Mouse (Mus musculus) limb, embryonic 10.5 days (tissue): ENCODE results near the gene Uts2r. TPM values are rescaled to one million over a fixed set of nuclear protein-coding genes. Genes with fewer than 3 reads are reported as not detected.

Experiments used
- DNase-seq: peaks from one replicate; pipeline ENCODE4 v3.0.0-alpha.2; 2017; ENCODE audit warnings: low spot score
- H3K27ac ChIP-seq: fragments of 300-500 bp; sonication (generic); 2 replicates; pipeline ENCODE4 v1.5.1; 2016; ENCODE audit warnings: mild to moderate bottlenecking
- H3K27me3 ChIP-seq: fragments of 300-500 bp; sonication (generic); 2 replicates; pipeline ENCODE4 v1.6.1; 2016; ENCODE audit warnings: low read depth, mild to moderate bottlenecking; ENCODE audit not compliant: poor library complexity, severe bottlenecking
- H3K36me3 ChIP-seq: fragments of 300-500 bp; sonication (generic); 2 replicates; pipeline ENCODE4 v1.6.1; 2016; ENCODE audit warnings: mild to moderate bottlenecking, moderate library complexity
- H3K4me1 ChIP-seq: fragments of 300-500 bp; sonication (generic); 2 replicates; pipeline ENCODE4 v1.6.1; 2016
- H3K4me3 ChIP-seq: fragments of 300-500 bp; sonication (generic); 2 replicates; pipeline ENCODE4 v1.5.1; 2016; ENCODE audit warnings: mild to moderate bottlenecking, moderate library complexity
- H3K9me3 ChIP-seq: fragments of 300-500 bp; sonication (generic); replicated peaks from 2 replicates; pipeline ENCODE4 v1.6.1; 2016; ENCODE audit warnings: mild to moderate bottlenecking
- WGBS: fragments of 180-500 bp; shearing (Covaris S2); methylation state at CpG from one replicate; pipeline ENCODE4 v1.1.7; 2016; 5-methylcytosine and 5-hydroxymethylcytosine counted together
- polyA plus RNA-seq: library from polyadenylated mRNA; unstranded; fragments of >200 nt; fragmentation: Nextera tagmentation; extraction: Ambion mirVana; gene quantifications from 2 replicates; pipeline ENCODE4 v1.2.1, GENCODE M21; 2016

The Uts2r gene
- polyA plus RNA-seq, 1 experiment from 2014 or later, result 0.11 TPM

GRCm38 (mm10) chr11:121134600-121134999 is 25.5 kb upstream of the Uts2r start:
- Histone ChIP-seq H3K27me3 (0 out of 2 replicates have a peak, but pooled peaks cover 2% of the 10 kb centered on the region), H3K27ac (no peak overlapping the region), H3K4me1 (no peaks in the 10 kb centered on the region), H3K9me3 (no peaks in the 10 kb centered on the region), H3K36me3 (no peaks in the 10 kb centered on the region), H3K4me3 (no peak overlapping the region)
- WGBS, result 59% methylated on average over 1 of the region's 1 CpGs
- DNase-seq, result no peak

- no peak overlapping the region for H3K4me3 ChIP-seq
- no peaks in the 10 kb centered on the region for H3K9me3 ChIP-seq
- 0 out of 2 replicates have a peak, but pooled peaks cover 2% of the 10 kb centered on the region for H3K27me3 ChIP-seq
- H3K27ac ChIP-seq, result no peak overlapping the region
- no peaks in the 10 kb centered on the region for H3K36me3 ChIP-seq
- WGBS, result 88% methylated on average over 5 of the region's 5 CpGs
- no peak for DNase-seq
- no peaks in the 10 kb centered on the region for H3K4me1 ChIP-seq
Measured at GRCm38 (mm10) chr11:121137682-121138081, 22.4 kb upstream of the Uts2r start.

GRCm38 (mm10) chr11:121138732-121139131 is 21.3 kb upstream of the Uts2r start:
- no peak for DNase-seq
- Histone ChIP-seq H3K9me3 (no peaks in the 10 kb centered on the region), H3K27ac (no peak overlapping the region), H3K36me3 (no peaks in the 10 kb centered on the region), H3K27me3 (0 out of 2 replicates have a peak, but pooled peaks cover 2% of the 10 kb centered on the region), H3K4me3 (no peak overlapping the region), H3K4me1 (no peaks in the 10 kb centered on the region)
- WGBS, result 46% methylated on average over 6 of the region's 6 CpGs

DNA sequence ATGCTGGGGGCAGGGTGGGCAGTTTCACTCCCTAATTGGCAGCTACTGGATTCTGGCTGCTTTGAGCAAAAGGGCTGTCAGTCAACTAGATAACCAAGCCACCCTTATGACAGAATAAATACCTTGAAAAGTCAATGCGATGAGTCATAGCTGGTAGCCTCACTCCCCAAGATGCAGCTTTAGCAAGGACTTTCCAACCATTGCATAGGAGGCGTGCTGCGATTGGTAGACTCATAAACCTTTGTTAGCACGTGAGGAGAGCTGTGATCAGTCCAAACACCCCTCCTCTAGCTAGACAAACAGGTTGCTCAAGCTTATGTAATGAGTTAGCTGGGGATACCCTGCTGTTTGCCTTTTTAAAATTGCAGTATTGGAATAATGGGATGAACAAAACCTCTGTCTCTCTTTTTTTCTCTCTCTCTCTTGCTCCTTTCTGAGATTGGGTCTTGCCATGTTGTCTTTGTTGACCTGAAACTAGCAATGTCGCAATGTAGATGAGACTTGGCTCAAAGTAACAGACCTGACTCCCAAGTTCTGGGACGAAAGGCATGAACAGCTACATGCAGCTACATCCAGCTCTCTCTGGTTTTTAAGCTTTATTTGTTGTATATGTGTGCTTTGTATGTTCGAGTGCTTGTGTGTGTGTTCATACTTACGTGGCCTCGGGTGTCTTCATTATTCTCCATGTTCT is 16.6 kb upstream of the Uts2r start:
- WGBS, result 85% methylated on average over 9 of the region's 9 CpGs
- Histone ChIP-seq H3K4me3 (no peak overlapping the region), H3K27me3 (0 out of 2 replicates have a peak, but pooled peaks cover 2% of the 10 kb centered on the region), H3K36me3 (no peaks in the 10 kb centered on the region), H3K4me1 (no peaks in the 10 kb centered on the region), H3K9me3 (no peaks in the 10 kb centered on the region), H3K27ac (no peak overlapping the region)
- DNase-seq, result no peak

GRCm38 (mm10) chr11:121145865-121146264 is 14.2 kb upstream of the Uts2r start, which contains the start of gene Tex19.1:
Gene Tex19.1 (plus strand): TSS chr11:121146143.
- H3K4me3 ChIP-seq, result no peak within 1 kb of the TSS
- H3K9me3 ChIP-seq, result no peaks in the 10 kb centered on the region
- DNase-seq, result no peak
- no peaks in the 10 kb centered on the region for H3K4me1 ChIP-seq
- no peaks in the 10 kb centered on the region for H3K36me3 ChIP-seq
- no peak within 1 kb of the TSS for H3K27ac ChIP-seq
- WGBS, result 93% methylated on average over 22 of the region's 22 CpGs
- no peaks in the 10 kb centered on the region for H3K27me3 ChIP-seq

- no peak for DNase-seq
- Histone ChIP-seq H3K4me1 (no peaks in the 10 kb centered on the region), H3K27me3 (no peaks in the 10 kb centered on the region), H3K36me3 (no peaks in the 10 kb centered on the region), H3K9me3 (no peaks in the 10 kb centered on the region), H3K4me3 (no peak overlapping the region), H3K27ac (no peak overlapping the region)
- WGBS, result 77% methylated on average over 3 of the region's 3 CpGs
Measured at GRCm38 (mm10) chr11:121148193-121148592, 11.9 kb upstream of the Uts2r start.

- Histone ChIP-seq H3K36me3 (no peaks in the 10 kb centered on the region), H3K27ac (no peak overlapping the region), H3K9me3 (no peaks in the 10 kb centered on the region), H3K27me3 (peaks cover 53% of the 10 kb centered on the region), H3K4me1 (peaks cover 8% of the 10 kb centered on the region), H3K4me3 (no peak overlapping the region)
- DNase-seq, result no peak
- 36% methylated on average over 4 of the region's 4 CpGs for WGBS
Measured at GRCm38 (mm10) chr11:121154203-121154602, 5.9 kb upstream of the Uts2r start.

GRCm38 (mm10) chr11:121156411-121156891 is 3.6 kb upstream of the Uts2r start:
- Histone ChIP-seq H3K27ac (no peak overlapping the region), H3K9me3 (no peaks in the 10 kb centered on the region), H3K4me3 (peak overlapping the region; percentile 51), H3K4me1 (peaks cover 17% of the 10 kb centered on the region), H3K36me3 (no peaks in the 10 kb centered on the region), H3K27me3 (peaks cover 53% of the 10 kb centered on the region)
- WGBS, result 1% methylated on average over 45 of the region's 45 CpGs
- DNase-seq, result peak; percentile 50

GRCm38 (mm10) chr11:121160636-121161346 is 720 bp downstream of the Uts2r start:
- DNase-seq, result no peak
- Histone ChIP-seq H3K9me3 (no peaks in the 10 kb centered on the region), H3K36me3 (no peaks in the 10 kb centered on the region), H3K27me3 (peaks cover 30% of the 10 kb centered on the region), H3K4me3 (no peak overlapping the region), H3K27ac (0 out of 2 replicates have a peak overlapping the region, but pooled peaks have one; percentile 26), H3K4me1 (peaks cover 25% of the 10 kb centered on the region)
- WGBS, result 94% methylated on average over 26 of the region's 26 CpGs

DNA sequence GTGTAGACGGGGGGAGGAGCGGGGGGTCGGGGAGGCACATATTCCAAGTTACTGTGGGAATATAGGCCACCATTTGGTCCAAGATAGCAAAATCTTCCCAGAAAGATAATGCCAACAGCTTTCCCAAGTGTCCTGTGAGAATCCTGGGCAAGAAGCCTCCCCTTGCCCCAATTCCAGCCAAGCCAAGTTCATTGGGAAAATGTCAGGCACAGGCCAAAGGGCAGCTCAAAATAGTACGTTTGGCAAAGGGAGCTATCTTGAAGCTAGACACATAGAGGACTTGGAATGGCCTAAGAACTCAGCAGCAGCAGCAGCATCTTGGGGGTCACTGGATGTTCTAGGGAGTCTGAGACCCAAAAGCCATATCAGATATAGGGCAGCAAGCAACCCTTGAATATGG is 3.7 kb downstream of the Uts2r start:
- no peak overlapping the region for H3K4me3 ChIP-seq
- peaks cover 17% of the 10 kb centered on the region for H3K4me1 ChIP-seq
- H3K36me3 ChIP-seq, result no peaks in the 10 kb centered on the region
- H3K27ac ChIP-seq, result no peak overlapping the region
- 89% methylated on average over 4 of the region's 4 CpGs for WGBS
- H3K27me3 ChIP-seq, result peaks cover under 1% of the 10 kb centered on the region; the same call in 1 of the 2 replicates
- H3K9me3 ChIP-seq, result no peaks in the 10 kb centered on the region
- DNase-seq, result no peak

GRCm38 (mm10) chr11:121173203-121173602 is 13.1 kb downstream of the Uts2r start:
- H3K4me1 ChIP-seq, result peaks cover 13% of the 10 kb centered on the region; the same call in 1 of the 2 replicates
- H3K36me3 ChIP-seq, result no peaks in the 10 kb centered on the region
- no peaks in the 10 kb centered on the region for H3K27me3 ChIP-seq
- no peak for DNase-seq
- H3K27ac ChIP-seq, result no peak overlapping the region
- no peaks in the 10 kb centered on the region for H3K9me3 ChIP-seq
- WGBS, result 88% methylated on average over 5 of the region's 5 CpGs
- no peak overlapping the region for H3K4me3 ChIP-seq

DNA sequence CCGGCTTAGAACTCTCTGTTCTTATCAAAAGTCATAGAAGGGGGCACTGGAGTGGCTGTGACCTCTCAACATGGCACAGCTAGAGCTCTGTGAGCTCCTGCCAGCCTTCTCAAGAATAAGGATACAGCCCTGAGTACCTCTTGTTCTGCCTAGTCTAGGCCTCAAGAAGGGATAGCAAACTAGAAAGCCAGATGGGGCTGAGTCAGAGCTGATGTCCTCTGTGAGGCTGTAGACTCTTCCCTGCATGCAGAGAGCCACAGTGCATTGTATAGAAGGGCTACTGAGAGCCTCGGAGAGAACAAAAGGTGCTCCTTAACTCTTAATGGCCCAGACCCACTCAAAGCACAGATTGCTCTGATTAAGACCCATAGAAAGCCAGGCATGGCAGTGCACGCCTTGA is 14.2 kb downstream of the Uts2r start:
- Histone ChIP-seq H3K36me3 (no peaks in the 10 kb centered on the region), H3K4me1 (peaks cover 13% of the 10 kb centered on the region; the same call in 1 of the 2 replicates), H3K9me3 (no peaks in the 10 kb centered on the region), H3K27ac (no peak overlapping the region), H3K4me3 (no peak overlapping the region), H3K27me3 (no peaks in the 10 kb centered on the region)
- DNase-seq, result no peak
- WGBS, result 53% methylated on average over 3 of the region's 3 CpGs
